Mouse (Mus musculus): Measurements from ENCODE around the gene Bbs12. TPM values are rescaled to one million over a fixed set of nuclear protein-coding genes. Genes with fewer than 3 reads are reported as not detected.

The Bbs12 gene
- 2.1 TPM for polyA plus RNA-seq (2012; fragmentation: generic; extraction: Trizol)

DNA sequence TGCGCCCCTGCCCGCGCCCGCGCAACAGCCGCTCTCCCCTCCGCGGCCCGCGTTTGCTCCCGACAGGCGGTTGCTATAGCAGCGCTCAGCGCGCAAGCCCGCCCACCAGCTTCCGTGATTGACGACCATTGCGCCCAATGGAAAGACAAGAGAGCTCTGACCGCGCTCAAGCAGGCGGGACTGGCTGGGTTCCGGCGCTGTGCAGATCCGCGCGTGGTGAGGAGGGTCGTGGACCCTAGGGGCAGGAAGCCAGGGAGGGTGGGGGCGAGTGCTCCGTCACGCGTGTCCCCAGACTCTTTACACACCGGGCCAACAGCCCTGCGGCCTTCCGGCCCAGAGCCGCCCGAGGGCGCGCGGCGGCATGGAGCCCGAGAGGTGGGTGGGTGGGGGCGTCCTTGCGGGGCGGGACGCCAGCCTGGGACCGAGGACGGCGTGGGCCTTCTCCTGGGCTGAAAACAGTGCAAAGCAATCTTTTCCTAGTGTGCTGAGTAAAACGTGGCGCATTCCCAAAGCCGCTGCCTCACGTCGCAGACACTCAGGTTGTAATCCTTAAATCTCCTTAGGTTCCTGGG is at the start of gene Bbs12, which contains the start of gene Cetn4:
TSS of gene Bbs12 (plus strand) at position 185 of the 572 bp plus-strand sequence.
TSS of gene Cetn4 (minus strand) at position 339 of the 572 bp plus-strand sequence.
- Histone ChIP-seq H3K4me3 (peak within 1 kb of the TSS; percentile 54), H3K27me3 (ENCODE audit: control insufficient read depth, insufficient read depth, insufficient read length) (no peaks in the 10 kb centered on the region), H3K79me2 (ENCODE audit: control insufficient read depth, insufficient read depth) (no peaks in the 10 kb centered on the region), H3K4me2 (ENCODE audit: low read depth) (peak within 1 kb of the TSS; percentile 79), H3ac (ENCODE audit: control insufficient read depth, insufficient read length) (peak within 1 kb of the TSS; percentile 5), H3K36me3 (ENCODE audit: control insufficient read depth, insufficient read depth) (no peaks in the 10 kb centered on the region)
- TF ChIP-seq MAX (IDR thresholded peaks at IDR 0.05; ENCODE audit: low read depth) (no peak), POLR2AphosphoS2 (IDR thresholded peaks at IDR 0.05; ENCODE audit: insufficient read length, low read depth) (peak; percentile 51), MYOD1 (IDR thresholded peaks at IDR 0.05; ENCODE audit: control insufficient read depth in 1 of 3, insufficient read length in 2 of 3, low read depth in 2 of 3) (peak in 1 of 3 experiments; percentile 35), MYOG (IDR thresholded peaks at IDR 0.05; ENCODE audit: control insufficient read depth in 1 of 3, insufficient read depth in 1 of 3, insufficient read length in 2 of 3, low read depth in 2 of 3) (peak in 1 of 3 experiments; percentile 46), REST (IDR thresholded peaks at IDR 0.05; ENCODE audit: insufficient read depth, insufficient read length) (no peak), E2F4 (IDR thresholded peaks at IDR 0.05; ENCODE audit: insufficient read depth) (no peak), POLR2A (IDR thresholded peaks at IDR 0.05; ENCODE audit: insufficient read length, low read depth) (peak; percentile 61)

DNA sequence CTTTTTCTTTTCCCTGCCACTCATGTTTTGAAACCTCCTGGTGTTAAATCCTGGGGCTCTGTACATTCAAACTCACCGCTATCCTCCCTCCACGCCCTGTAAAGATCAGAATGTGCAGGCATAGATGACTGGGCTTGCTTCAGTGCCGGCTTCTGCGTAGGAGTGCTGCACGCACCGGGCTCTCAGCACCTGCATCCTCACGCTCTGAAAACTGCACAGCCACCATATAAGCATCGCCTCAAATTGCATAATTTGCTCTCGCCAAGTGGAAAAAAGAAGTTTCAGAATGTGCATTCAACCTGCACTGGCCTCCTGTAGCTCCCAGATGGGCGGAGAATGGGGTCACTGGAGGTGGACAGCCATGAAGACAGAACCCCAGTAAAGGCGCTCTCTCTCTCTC is 44.0 kb upstream of the Bbs12 start:
- Histone ChIP-seq H3ac (ENCODE audit: control insufficient read depth, insufficient read length) (no peak overlapping the region), H3K4me2 (ENCODE audit: low read depth) (no peak overlapping the region), H3K36me3 (ENCODE audit: control insufficient read depth, insufficient read depth) (no peaks in the 10 kb centered on the region), H3K4me3 (no peak overlapping the region), H3K79me2 (ENCODE audit: control insufficient read depth, insufficient read depth) (no peaks in the 10 kb centered on the region), H3K27me3 (ENCODE audit: control insufficient read depth, insufficient read depth, insufficient read length) (no peaks in the 10 kb centered on the region)
- TF ChIP-seq MAX (IDR thresholded peaks at IDR 0.05; ENCODE audit: low read depth) = no peak
- TF ChIP-seq POLR2AphosphoS2 (IDR thresholded peaks at IDR 0.05; ENCODE audit: insufficient read length, low read depth) = no peak
- no peak for TF ChIP-seq CEBPB (IDR thresholded peaks at IDR 0.05; ENCODE audit: insufficient read depth, poor library complexity, severe bottlenecking)
- no peak for TF ChIP-seq MYOG (IDR thresholded peaks at IDR 0.05; ENCODE audit: control insufficient read depth in 1 of 3, insufficient read depth in 1 of 3, insufficient read length in 2 of 3, low read depth in 2 of 3)
- TF ChIP-seq USF1 (IDR thresholded peaks at IDR 0.05; ENCODE audit: low read depth) = no peak
- TF ChIP-seq TCF12 (IDR thresholded peaks at IDR 0.05; ENCODE audit: insufficient read depth, poor library complexity, severe bottlenecking) = no peak
- TF ChIP-seq E2F4 (IDR thresholded peaks at IDR 0.05; ENCODE audit: insufficient read depth) = no peak

DNA sequence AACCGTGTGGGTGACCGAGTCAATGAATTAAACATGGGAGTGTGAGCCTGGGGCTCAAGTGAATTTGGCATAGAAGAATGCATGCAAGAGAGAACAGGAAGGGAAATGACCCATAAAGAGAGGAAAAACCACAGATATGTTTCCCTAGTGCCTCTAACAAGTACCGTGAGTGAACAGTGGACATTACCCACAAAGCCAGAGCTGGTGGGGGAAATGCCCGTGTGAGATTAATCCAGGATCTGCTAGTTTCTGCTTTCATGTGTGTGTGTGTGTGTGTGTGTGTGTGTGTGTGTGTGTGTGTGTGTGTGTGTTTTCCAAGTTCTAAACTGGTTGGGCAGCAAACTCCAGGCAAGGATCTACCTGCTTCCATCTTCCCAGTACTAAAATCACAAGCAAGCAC is 42.4 kb upstream of the Bbs12 start:
- TF ChIP-seq REST (IDR thresholded peaks at IDR 0.05; ENCODE audit: insufficient read depth, insufficient read length) (no peak), POLR2A (IDR thresholded peaks at IDR 0.05; ENCODE audit: insufficient read length, low read depth) (no peak), MYOD1 (IDR thresholded peaks at IDR 0.05; ENCODE audit: control insufficient read depth in 1 of 3, insufficient read length in 2 of 3, low read depth in 2 of 3) (no peak), MYOG (IDR thresholded peaks at IDR 0.05; ENCODE audit: control insufficient read depth in 1 of 3, insufficient read depth in 1 of 3, insufficient read length in 2 of 3, low read depth in 2 of 3) (no peak), SRF (IDR thresholded peaks at IDR 0.05; ENCODE audit: control insufficient read depth, insufficient read length, low read depth) (no peak), MAX (IDR thresholded peaks at IDR 0.05; ENCODE audit: low read depth) (no peak), TCF3 (IDR thresholded peaks at IDR 0.05; ENCODE audit: insufficient read length, low read depth) (no peak), TCF12 (IDR thresholded peaks at IDR 0.05; ENCODE audit: insufficient read depth, poor library complexity, severe bottlenecking) (no peak), USF1 (IDR thresholded peaks at IDR 0.05; ENCODE audit: low read depth) (no peak), CEBPB (IDR thresholded peaks at IDR 0.05; ENCODE audit: insufficient read depth, poor library complexity, severe bottlenecking) (no peak), E2F4 (IDR thresholded peaks at IDR 0.05; ENCODE audit: insufficient read depth) (no peak), POLR2AphosphoS2 (IDR thresholded peaks at IDR 0.05; ENCODE audit: insufficient read length, low read depth) (no peak)

DNA sequence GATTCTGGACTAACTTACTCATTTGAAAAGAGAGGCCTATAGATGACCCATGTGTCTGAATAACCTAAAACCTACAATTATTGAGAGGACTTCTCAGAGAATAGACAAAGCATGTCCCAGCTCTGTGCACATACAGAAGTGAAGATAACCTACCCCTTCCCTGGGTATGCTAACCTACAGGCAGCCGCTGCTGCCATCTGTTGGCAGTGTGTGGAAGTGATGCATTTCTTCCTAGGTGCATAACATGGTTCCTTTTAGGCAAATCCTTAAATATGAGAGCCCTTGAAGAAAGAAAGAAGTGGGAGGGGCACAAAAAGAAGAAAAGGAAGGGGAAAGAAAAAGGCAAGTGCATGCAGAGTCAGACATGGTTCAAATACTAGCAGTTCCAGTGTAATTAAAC is 41.1 kb upstream of the Bbs12 start:
- peaks cover 7% of the 10 kb centered on the region for H3K27me3 ChIP-seq (ENCODE audit: control insufficient read depth, insufficient read depth, insufficient read length)
- TF ChIP-seq MAX (IDR thresholded peaks at IDR 0.05; ENCODE audit: low read depth) (no peak), CEBPB (IDR thresholded peaks at IDR 0.05; ENCODE audit: insufficient read depth, poor library complexity, severe bottlenecking) (no peak), USF1 (IDR thresholded peaks at IDR 0.05; ENCODE audit: low read depth) (no peak), REST (IDR thresholded peaks at IDR 0.05; ENCODE audit: insufficient read depth, insufficient read length) (no peak), POLR2AphosphoS2 (IDR thresholded peaks at IDR 0.05; ENCODE audit: insufficient read length, low read depth) (no peak), SRF (IDR thresholded peaks at IDR 0.05; ENCODE audit: control insufficient read depth, insufficient read length, low read depth) (no peak), E2F4 (IDR thresholded peaks at IDR 0.05; ENCODE audit: insufficient read depth) (no peak)
- no peak overlapping the region for H3K4me3 ChIP-seq
- no peak overlapping the region for H3K4me2 ChIP-seq (ENCODE audit: low read depth)
- H3K79me2 ChIP-seq (ENCODE audit: control insufficient read depth, insufficient read depth) = no peaks in the 10 kb centered on the region
- H3ac ChIP-seq (ENCODE audit: control insufficient read depth, insufficient read length) = no peak overlapping the region
- H3K36me3 ChIP-seq (ENCODE audit: control insufficient read depth, insufficient read depth) = no peaks in the 10 kb centered on the region

More for the DNA sequence above, 42.4 kb upstream of the Bbs12 start:
- Histone ChIP-seq H3K4me2 (ENCODE audit: low read depth) (no peak overlapping the region), H3K27me3 (ENCODE audit: control insufficient read depth, insufficient read depth, insufficient read length) (peaks cover 7% of the 10 kb centered on the region), H3K79me2 (ENCODE audit: control insufficient read depth, insufficient read depth) (no peaks in the 10 kb centered on the region), H3ac (ENCODE audit: control insufficient read depth, insufficient read length) (no peak overlapping the region), H3K4me3 (no peak overlapping the region), H3K36me3 (ENCODE audit: control insufficient read depth, insufficient read depth) (no peaks in the 10 kb centered on the region)

DNA sequence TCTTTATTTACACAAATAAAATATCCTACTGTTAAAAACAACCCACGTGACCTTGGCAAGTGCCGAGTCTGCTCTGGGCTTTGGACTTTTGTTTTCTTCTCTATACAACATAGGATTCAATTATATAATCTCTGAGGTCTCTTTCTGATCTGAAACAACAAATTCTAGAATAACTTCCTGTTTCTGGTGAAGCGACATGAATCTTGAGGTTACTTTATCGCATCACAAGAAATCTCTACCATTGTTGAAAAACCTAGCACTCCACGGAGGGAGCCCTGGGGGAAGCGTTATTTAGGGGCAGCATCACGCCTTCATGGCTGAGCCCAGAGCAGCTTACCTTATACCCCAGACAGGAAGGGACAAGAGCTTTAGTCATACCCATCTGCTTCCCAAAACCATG is 39.3 kb upstream of the Bbs12 start:
- Histone ChIP-seq H3K27me3 (ENCODE audit: control insufficient read depth, insufficient read depth, insufficient read length) (peaks cover 7% of the 10 kb centered on the region), H3K4me3 (no peak overlapping the region), H3ac (ENCODE audit: control insufficient read depth, insufficient read length) (no peak overlapping the region), H3K4me2 (ENCODE audit: low read depth) (no peak overlapping the region), H3K36me3 (ENCODE audit: control insufficient read depth, insufficient read depth) (no peaks in the 10 kb centered on the region), H3K79me2 (ENCODE audit: control insufficient read depth, insufficient read depth) (no peaks in the 10 kb centered on the region)
- TF ChIP-seq MYOD1 (IDR thresholded peaks at IDR 0.05; ENCODE audit: control insufficient read depth in 1 of 3, insufficient read length in 2 of 3, low read depth in 2 of 3) (no peak), CEBPB (IDR thresholded peaks at IDR 0.05; ENCODE audit: insufficient read depth, poor library complexity, severe bottlenecking) (no peak), E2F4 (IDR thresholded peaks at IDR 0.05; ENCODE audit: insufficient read depth) (no peak), POLR2A (IDR thresholded peaks at IDR 0.05; ENCODE audit: insufficient read length, low read depth) (no peak), TCF12 (IDR thresholded peaks at IDR 0.05; ENCODE audit: insufficient read depth, poor library complexity, severe bottlenecking) (no peak), MYOG (IDR thresholded peaks at IDR 0.05; ENCODE audit: control insufficient read depth in 1 of 3, insufficient read depth in 1 of 3, insufficient read length in 2 of 3, low read depth in 2 of 3) (no peak), USF1 (IDR thresholded peaks at IDR 0.05; ENCODE audit: low read depth) (no peak), SRF (IDR thresholded peaks at IDR 0.05; ENCODE audit: control insufficient read depth, insufficient read length, low read depth) (no peak), MAX (IDR thresholded peaks at IDR 0.05; ENCODE audit: low read depth) (no peak), POLR2AphosphoS2 (IDR thresholded peaks at IDR 0.05; ENCODE audit: insufficient read length, low read depth) (no peak), TCF3 (IDR thresholded peaks at IDR 0.05; ENCODE audit: insufficient read length, low read depth) (no peak), REST (IDR thresholded peaks at IDR 0.05; ENCODE audit: insufficient read depth, insufficient read length) (no peak)

All from myocyte (in vitro differentiated cells).